Mouse (Mus musculus): ENCODE data around the gene Eapp.

Eapp gene

GRCm38 (mm10) chr12:54637033-54637432 lies 58.7 kb downstream of the Eapp start:
- no peak for DNase-seq (ENCODE audit: low spot score)

GRCm38 (mm10) chr12:54632141-54632540 lies 63.6 kb downstream of the Eapp start:
- DNase-seq (ENCODE audit: low spot score) = no peak

GRCm38 (mm10) chr12:54621942-54622341 lies 73.8 kb downstream of the Eapp start:
- DNase-seq (ENCODE audit: low spot score) = no peak

All from MN1 (cell line).